Mouse (Mus musculus): ENCODE measurements around the gene Ndrg3.

DNA sequence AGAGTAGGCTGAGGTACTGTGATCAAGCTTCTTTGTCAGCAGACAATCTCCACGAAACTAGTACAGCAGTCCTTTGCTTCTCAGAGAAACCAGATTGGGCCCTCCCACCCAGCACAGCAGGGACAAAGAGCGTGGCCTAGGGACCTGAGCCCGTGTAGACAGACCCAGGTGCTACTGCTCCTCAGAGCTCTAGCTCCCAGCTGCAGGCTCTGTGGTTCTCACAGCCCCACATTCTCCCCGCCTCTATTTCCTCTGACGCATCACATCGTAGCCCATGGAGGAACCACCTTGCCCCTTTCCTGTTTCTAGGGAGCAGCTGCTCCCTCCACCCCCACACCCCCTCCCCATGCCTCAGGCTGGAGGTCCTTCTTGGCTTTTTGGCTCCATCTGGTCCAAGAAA lies 104.8 kb downstream of the Ndrg3 start, which contains the start of gene Sla2:
- peak; percentile 98 for TF ChIP-seq POLR2A (IDR thresholded peaks at IDR 0.05; ENCODE audit: control insufficient read depth, extremely low read depth, insufficient read depth, low read length, poor library complexity)
- 0 out of 2 replicates have a peak, but pooled peaks have one; percentile 45 for TF ChIP-seq CTCF (IDR thresholded peaks at IDR 0.05; ENCODE audit: borderline replicate concordance, control insufficient read depth, extremely low read depth, insufficient read depth, low read length, poor library complexity)

All from thymus, adult 2 months (tissue).